Mouse (Mus musculus) lung, embryonic 16.5 days (tissue): ENCODE measurements around the gene Cfap65. TPM values are rescaled to one million over a fixed set of nuclear protein-coding genes. Genes with fewer than 3 reads are reported as not detected.

Source experiments
- ATAC-seq: fragments of 200-750 bp; cut with Nextera tagmentation; 2 replicates; pipeline ENCODE4 v1.8.0; 2017; ENCODE audit warnings: low read depth, mild to moderate bottlenecking, moderate library complexity
- H3K27ac ChIP-seq: fragments of 300-500 bp; sonication (generic); 2 replicates; pipeline ENCODE4 v1.5.1; 2014; ENCODE audit warnings: mild to moderate bottlenecking, control low read depth, low read length
- H3K27me3 ChIP-seq: fragments of 300-500 bp; sonication (generic); 2 replicates; pipeline ENCODE4 v1.6.1; 2014; ENCODE audit warnings: low read depth, low read length, mixed read lengths; ENCODE audit not compliant: control insufficient read depth, insufficient read depth
- H3K36me3 ChIP-seq: fragments of 300-500 bp; sonication (generic); 2 replicates; pipeline ENCODE4 v1.6.1; 2014; ENCODE audit warnings: low read length; ENCODE audit not compliant: control insufficient read depth, insufficient read depth
- H3K4me1 ChIP-seq: fragments of 300-500 bp; sonication (generic); replicated peaks from 2 replicates; pipeline ENCODE4 v1.6.1; 2014; ENCODE audit warnings: low read length, mixed read lengths; ENCODE audit not compliant: control insufficient read depth, insufficient read depth
- H3K4me2 ChIP-seq: fragments of 300-500 bp; sonication (generic); 2 replicates; pipeline ENCODE4 v1.6.1; 2014; ENCODE audit warnings: low read depth, low read length, control low read depth
- H3K4me3 ChIP-seq: fragments of 300-500 bp; sonication (generic); 2 replicates; pipeline ENCODE4 v1.5.1; 2014; ENCODE audit warnings: mild to moderate bottlenecking, low read length, control low read depth
- H3K9ac ChIP-seq: fragments of 300-500 bp; sonication (generic); 2 replicates; pipeline ENCODE4 v1.6.1; 2014; ENCODE audit warnings: low read length, control low read depth
- H3K9me3 ChIP-seq: fragments of 300-500 bp; sonication (generic); 2 replicates; pipeline ENCODE4 v1.6.1; 2016; ENCODE audit warnings: low read length; ENCODE audit not compliant: control insufficient read depth
- WGBS: fragments of 180-500 bp; shearing (Covaris S2); extraction: QIAGEN DNeasy Blood & Tissue Kit; methylation state at CpG from one replicate; pipeline ENCODE4 v1.1.7; 2014; 5-methylcytosine and 5-hydroxymethylcytosine counted together
- microRNA counts: library from miRNA; unstranded; fragments of <30 nt; microRNA quantifications from one replicate; lab custom pipeline; 2016
- microRNA-seq: library from miRNA; unstranded; fragments of <30 nt; microRNA quantifications from one replicate; pipeline ENCODE4, GENCODE M21; 2016
- polyA plus RNA-seq: library from polyadenylated mRNA; unstranded; fragments of >200 nt; fragmentation: Nextera tagmentation; extraction: Ambion mirVana; gene quantifications from 2 replicates; pipeline ENCODE4 v1.2.1, GENCODE M21; 2015

Gene Cfap65
- polyA plus RNA-seq, 1 experiment from 2014 or later, result 2.9 TPM

GRCm38 (mm10) chr1:74855156-74855555 lies 80.2 kb downstream of the Cfap65 start:
- Histone ChIP-seq H3K27me3 (peaks cover 87% of the 10 kb centered on the region), H3K4me1 (peaks cover 6% of the 10 kb centered on the region), H3K9me3 (no peaks in the 10 kb centered on the region), H3K9ac (peak overlapping the region; percentile 48), H3K4me3 (peak overlapping the region; percentile 60), H3K4me2 (peak overlapping the region; percentile 96), H3K27ac (no peak overlapping the region), H3K36me3 (no peaks in the 10 kb centered on the region)
- ATAC-seq, result peak; percentile 17
- under 1% methylated on average over 48 of the region's 48 CpGs for WGBS

GRCm38 (mm10) chr1:74854306-74855056 lies 80.9 kb downstream of the Cfap65 start, which contains the start of gene Cdk5r2:
Gene Cdk5r2, plus strand, starts transcription at chr1:74854934.
- no peak within 1 kb of the TSS for H3K27ac ChIP-seq
- peaks cover 84% of the 10 kb centered on the region for H3K27me3 ChIP-seq
- H3K9me3 ChIP-seq, result no peaks in the 10 kb centered on the region
- peak within 1 kb of the TSS; percentile 96 for H3K4me2 ChIP-seq
- WGBS, result 4% methylated on average over 26 of the region's 39 CpGs
- ATAC-seq, result peak; percentile 91
- peaks cover 6% of the 10 kb centered on the region for H3K4me1 ChIP-seq
- H3K4me3 ChIP-seq, result peak within 1 kb of the TSS; percentile 60
- H3K36me3 ChIP-seq, result no peaks in the 10 kb centered on the region
- peak within 1 kb of the TSS; percentile 48 for H3K9ac ChIP-seq

MicroRNA genes within 50 kb of the gene (microRNA counts, 519-probe panel; counts per million panel counts)
- microRNA mmu-miR-375 (lab: Ali Mortazavi, UCI), result 3,520 counts per million, percentile 70 among the panel's probes with 10 or more counts

Small RNAs within 50 kb of the gene (microRNA-seq; reads per million reads assigned to microRNA genes)
- 3,293 reads per million, percentile 86 among the genes with 10 or more reads in this experiment for gene Mir375

Other genes with a start within 250 kb of the Cfap65 start
- 2.6 and 4.4 TPM in 2 replicates for gene Cyp27a1, start 222.0 kb downstream of the Cfap65 start, polyA plus RNA-seq
- gene Prkag3, start 186.4 kb downstream of the Cfap65 start, polyA plus RNA-seq, result 0.67 and 1.7 TPM in 2 replicates
- 0.29 and 0.68 TPM in 2 replicates for gene Wnt6, start 163.7 kb downstream of the Cfap65 start, polyA plus RNA-seq
- gene Wnt10a, start 144.1 kb downstream of the Cfap65 start, polyA plus RNA-seq, result 0.10 and 0.11 TPM in 2 replicates
- gene Cdk5r2, start 80.7 kb downstream of the Cfap65 start, polyA plus RNA-seq, result not detected in 2 replicates
- gene Fev, start 50.2 kb downstream of the Cfap65 start, polyA plus RNA-seq, result not detected in 2 replicates
- gene Cryba2, start 42.5 kb downstream of the Cfap65 start, polyA plus RNA-seq, result not detected in 2 replicates
- gene Ihh, start 16.1 kb upstream of the Cfap65 start, polyA plus RNA-seq, result 0.18 and 0.21 TPM in 2 replicates
- 10.4 and 10.5 TPM in 2 replicates for gene Nhej1, start 189.6 kb upstream of the Cfap65 start, polyA plus RNA-seq
- gene Slc23a3, start 198.3 kb upstream of the Cfap65 start, polyA plus RNA-seq, result 0.33 and 0.36 TPM in 2 replicates
- 44.8 and 50.1 TPM in 2 replicates for gene Cnppd1, start 207.1 kb upstream of the Cfap65 start, polyA plus RNA-seq
- gene Retreg2, start 207.2 kb upstream of the Cfap65 start, polyA plus RNA-seq, result 44.5 and 46.9 TPM in 2 replicates
- 42.9 and 46.1 TPM in 2 replicates for gene Zfand2b, start 233.0 kb upstream of the Cfap65 start, polyA plus RNA-seq
- 16.3 and 18.8 TPM in 2 replicates for gene Abcb6, start 244.8 kb upstream of the Cfap65 start, polyA plus RNA-seq